Mouse (Mus musculus) heart, postnatal 0 days (tissue): ENCODE data around the gene Swap70. TPM values are rescaled to one million over a fixed set of nuclear protein-coding genes. Genes with fewer than 3 reads are reported as not detected.

ENCODE experiments used
- ATAC-seq: fragments of 200-750 bp; cut with Nextera tagmentation; 2 replicates; pipeline ENCODE4 v1.8.0; 2017; ENCODE audit warnings: low read depth, moderate number of reproducible peaks, moderate library complexity; ENCODE audit not compliant: insufficient read depth
- DNase-seq: peaks from one replicate; pipeline ENCODE4 v3.0.0-alpha.2; 2016; ENCODE audit warnings: low spot score
- H3K27ac ChIP-seq: fragments of 300-500 bp; sonication (generic); 2 replicates; pipeline ENCODE4 v1.5.1; 2014; ENCODE audit warnings: low read depth, mild to moderate bottlenecking
- H3K27me3 ChIP-seq: fragments of 300-500 bp; sonication (generic); 2 replicates; pipeline ENCODE4 v1.6.1; 2014; ENCODE audit warnings: low read length, mixed read lengths; ENCODE audit not compliant: control insufficient read depth, insufficient read depth
- H3K36me3 ChIP-seq: fragments of 300-500 bp; sonication (generic); replicated peaks from 2 replicates; pipeline ENCODE4 v1.6.1; 2014; ENCODE audit warnings: low read length, mixed read lengths; ENCODE audit not compliant: control insufficient read depth, insufficient read depth
- H3K4me1 ChIP-seq: fragments of 300-500 bp; sonication (generic); 2 replicates; pipeline ENCODE4 v1.6.1; 2014; ENCODE audit warnings: antibody characterized with exemption; ENCODE audit not compliant: control insufficient read depth, insufficient read depth
- H3K4me2 ChIP-seq: fragments of 300-500 bp; sonication (generic); 2 replicates; pipeline ENCODE4 v1.6.1; 2014; ENCODE audit warnings: low read depth, mild to moderate bottlenecking, low read length, moderate library complexity
- H3K4me3 ChIP-seq: fragments of 300-500 bp; sonication (generic); 2 replicates; pipeline ENCODE4 v1.5.1; 2014; ENCODE audit warnings: low read depth, low read length
- H3K9ac ChIP-seq: fragments of 300-500 bp; sonication (generic); replicated peaks from 2 replicates; pipeline ENCODE4 v1.6.1; 2014; ENCODE audit warnings: low read depth, low read length, mixed read lengths
- H3K9me3 ChIP-seq: fragments of 300-500 bp; sonication (generic); replicated peaks from 2 replicates; pipeline ENCODE4 v1.6.1; 2016; ENCODE audit warnings: low read length; ENCODE audit not compliant: control insufficient read depth
- CTCF ChIP-seq: IDR thresholded peaks from 2 replicates; pipeline ENCODE4 v1.5.1; 2016; ENCODE audit warnings: antibody characterized with exemption, control low read depth, low read depth
- EP300 ChIP-seq: IDR thresholded peaks from 2 replicates; pipeline ENCODE4 v1.6.1; 2016; ENCODE audit warnings: antibody characterized with exemption, low read depth
- WGBS: fragments of 180-500 bp; shearing (Covaris S2); extraction: QIAGEN DNeasy Blood & Tissue Kit; methylation state at CpG from one replicate; pipeline ENCODE4 v1.1.7; 2014; 5-methylcytosine and 5-hydroxymethylcytosine counted together
- polyA plus RNA-seq: library from polyadenylated mRNA; unstranded; fragments of >200 nt; fragmentation: Nextera tagmentation; extraction: Ambion mirVana; gene quantifications from 2 replicates; pipeline ENCODE4 v1.2.1, GENCODE M21; 2015
- total RNA-seq: library from RNA; depleted of rRNA; stranded (reverse); fragments of >200 nt; gene quantifications from 2 replicates; pipeline ENCODE4 v1.2.3, GENCODE M21; 2014; ENCODE audit warnings: low replicate concordance

Swap70 gene
- total and polyA plus RNA-seq, 2 experiments from 2014 or later, result 12.9 to 16.9 TPM

DNA sequence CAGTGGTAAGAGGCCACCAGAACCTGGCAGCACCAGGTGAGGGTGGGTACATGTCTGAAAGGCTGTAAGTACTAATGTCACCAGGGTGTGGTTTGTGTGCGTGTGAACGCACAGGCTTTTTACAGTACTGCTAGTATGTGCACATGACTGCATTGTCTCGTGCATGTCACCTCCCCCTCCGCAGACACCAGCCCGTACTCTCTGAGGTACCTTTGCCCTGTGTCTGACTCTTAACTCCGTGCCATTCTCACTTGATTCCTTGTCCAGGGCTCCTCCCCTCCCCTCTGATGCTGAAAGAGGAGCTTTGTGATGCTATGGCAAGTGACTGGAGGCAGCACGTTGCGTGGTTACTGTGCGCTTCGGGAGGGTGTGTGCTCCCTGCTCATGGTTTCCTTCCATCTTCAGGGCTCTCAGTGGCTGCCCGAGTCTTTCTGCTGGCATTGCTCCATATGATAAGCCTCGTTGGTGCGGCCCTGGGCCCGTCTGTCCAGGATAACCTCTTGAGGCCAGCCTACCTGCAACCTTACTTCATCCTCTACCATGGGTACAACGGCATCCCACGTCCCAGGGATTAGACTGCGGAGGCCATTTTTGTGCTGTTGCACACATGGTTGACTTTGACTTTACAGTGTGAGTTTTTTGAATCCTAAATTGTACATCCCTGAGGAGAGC is 77.4 kb downstream of the Swap70 start:
- 72% methylated on average over 17 of the region's 17 CpGs for WGBS

DNA sequence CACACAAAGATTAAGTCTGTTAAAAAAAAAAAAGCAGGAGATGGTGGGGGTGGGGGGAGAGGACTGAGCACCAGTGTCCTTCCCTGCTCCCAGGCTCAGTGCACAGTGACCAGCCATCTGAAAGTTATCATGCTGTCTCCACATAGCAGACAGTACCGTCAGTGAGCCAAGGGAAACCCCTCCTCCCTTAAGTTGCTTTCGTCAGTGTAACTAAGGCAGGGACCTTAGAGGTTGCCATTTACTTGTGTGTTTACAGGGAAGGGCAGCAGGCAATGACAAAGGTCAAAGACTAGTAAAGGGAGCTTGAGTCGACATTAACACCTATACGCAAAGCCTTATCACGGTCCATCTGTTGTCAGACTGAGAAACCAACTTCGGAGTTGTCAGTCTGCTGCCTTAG is 81.4 kb downstream of the Swap70 start:
- Histone ChIP-seq H3K36me3 (peaks cover 24% of the 10 kb centered on the region), H3K27ac (no peak overlapping the region), H3K9ac (no peak overlapping the region), H3K4me1 (peaks cover 3% of the 10 kb centered on the region), H3K4me2 (no peak overlapping the region), H3K9me3 (no peaks in the 10 kb centered on the region), H3K27me3 (no peaks in the 10 kb centered on the region), H3K4me3 (no peak overlapping the region)
- WGBS, result 73% methylated on average over 6 of the region's 6 CpGs
- no peak for DNase-seq
- ATAC-seq, result no peak
- TF ChIP-seq CTCF (no peak), EP300 (no peak)

More for the DNA sequence above, 77.4 kb downstream of the Swap70 start:
- H3K27ac ChIP-seq, result no peak overlapping the region
- no peak overlapping the region for H3K4me3 ChIP-seq
- no peak for TF ChIP-seq CTCF
- no peak for TF ChIP-seq EP300
- no peaks in the 10 kb centered on the region for H3K27me3 ChIP-seq
- no peaks in the 10 kb centered on the region for H3K9me3 ChIP-seq
- peaks cover 17% of the 10 kb centered on the region for H3K4me1 ChIP-seq
- H3K4me2 ChIP-seq, result no peak overlapping the region
- no peaks in the 10 kb centered on the region for H3K36me3 ChIP-seq
- H3K9ac ChIP-seq, result no peak overlapping the region
- ATAC-seq, result no peak
- DNase-seq, result no peak

GRCm38 (mm10) chr7:110305486-110305885 is 84.0 kb downstream of the Swap70 start:
- WGBS, result 78% methylated on average over 4 of the region's 4 CpGs
- Histone ChIP-seq H3K9ac (no peak overlapping the region), H3K4me1 (no peaks in the 10 kb centered on the region), H3K27ac (no peak overlapping the region), H3K9me3 (no peaks in the 10 kb centered on the region), H3K4me2 (no peak overlapping the region), H3K36me3 (peaks cover 47% of the 10 kb centered on the region), H3K27me3 (no peaks in the 10 kb centered on the region), H3K4me3 (no peak overlapping the region)
- ATAC-seq (no peak), DNase-seq (no peak)
- no peak for TF ChIP-seq CTCF
- TF ChIP-seq EP300, result no peak

GRCm38 (mm10) chr7:110306281-110306680 is 84.8 kb downstream of the Swap70 start:
- 69% methylated on average over 5 of the region's 5 CpGs for WGBS
- H3K36me3 ChIP-seq, result peaks cover 52% of the 10 kb centered on the region
- DNase-seq (no peak), ATAC-seq (no peak)
- H3K4me3 ChIP-seq, result no peak overlapping the region
- no peaks in the 10 kb centered on the region for H3K4me1 ChIP-seq
- H3K9ac ChIP-seq, result no peak overlapping the region
- H3K4me2 ChIP-seq, result no peak overlapping the region
- H3K27ac ChIP-seq, result no peak overlapping the region
- no peaks in the 10 kb centered on the region for H3K27me3 ChIP-seq
- no peak for TF ChIP-seq CTCF
- TF ChIP-seq EP300, result no peak
- H3K9me3 ChIP-seq, result no peaks in the 10 kb centered on the region

- no peaks in the 10 kb centered on the region for H3K9me3 ChIP-seq
- no peaks in the 10 kb centered on the region for H3K4me1 ChIP-seq
- no peak overlapping the region for H3K4me2 ChIP-seq
- H3K4me3 ChIP-seq, result no peak overlapping the region
- no peak overlapping the region for H3K9ac ChIP-seq
- no peak for TF ChIP-seq EP300
- TF ChIP-seq CTCF, result no peak
- H3K27ac ChIP-seq, result no peak overlapping the region
- 88% methylated on average over 11 of the region's 11 CpGs for WGBS
- no peak for DNase-seq
- peaks cover 67% of the 10 kb centered on the region for H3K36me3 ChIP-seq
- ATAC-seq, result no peak
- no peaks in the 10 kb centered on the region for H3K27me3 ChIP-seq
Measured at GRCm38 (mm10) chr7:110307741-110308140, 86.2 kb downstream of the Swap70 start.

GRCm38 (mm10) chr7:110309246-110309645 is 87.7 kb downstream of the Swap70 start:
- no peaks in the 10 kb centered on the region for H3K9me3 ChIP-seq
- ATAC-seq (no peak), DNase-seq (no peak)
- H3K4me1 ChIP-seq, result no peaks in the 10 kb centered on the region
- H3K27me3 ChIP-seq, result no peaks in the 10 kb centered on the region
- H3K27ac ChIP-seq, result no peak overlapping the region
- H3K4me3 ChIP-seq, result no peak overlapping the region
- H3K4me2 ChIP-seq, result no peak overlapping the region
- no peak for TF ChIP-seq CTCF
- TF ChIP-seq EP300, result no peak
- no peak overlapping the region for H3K9ac ChIP-seq
- peaks cover 80% of the 10 kb centered on the region for H3K36me3 ChIP-seq
- WGBS, result 89% methylated on average over 8 of the region's 8 CpGs
